Mouse (Mus musculus): ENCODE data around the gene Acap2. TPM values are rescaled to one million over a fixed set of nuclear protein-coding genes. Genes with fewer than 3 reads are reported as not detected.

Gene Acap2
- total and polyA plus RNA-seq, 2 experiments from 2014 or later, result 7.0 to 13.2 TPM

GRCm38 (mm10) chr16:31074324-31074908, 126.6 kb downstream of the Acap2 start:
- H3K4me2 ChIP-seq (ENCODE audit: low read depth, low read length), result no peak overlapping the region
- 0 out of 2 replicates have a peak, but pooled peaks cover 4% of the 10 kb centered on the region for H3K4me1 ChIP-seq (ENCODE audit: control insufficient read depth, insufficient read depth)
- TF ChIP-seq CTCF (IDR thresholded peaks at IDR 0.05; ENCODE audit: low read depth) (no peak), EP300 (IDR thresholded peaks at IDR 0.05; ENCODE audit: low read depth) (no peak)
- ATAC-seq (ENCODE audit: insufficient read depth, low read depth), result no peak
- 67% methylated on average over 3 of the region's 3 CpGs for WGBS
- H3K27me3 ChIP-seq (ENCODE audit: control insufficient read depth, insufficient read depth, low read length), result no peaks in the 10 kb centered on the region
- H3K36me3 ChIP-seq (replicated peaks; ENCODE audit: control insufficient read depth, insufficient read depth, low read length), result no peaks in the 10 kb centered on the region; the same call in 1 of the 2 replicates
- H3K9me3 ChIP-seq (replicated peaks; ENCODE audit: control insufficient read depth, low read length), result no peaks in the 10 kb centered on the region
- no peak for DNase-seq (ENCODE audit: low spot score)
- H3K4me3 ChIP-seq (ENCODE audit: low read depth, low read length), result no peak overlapping the region
- no peak overlapping the region for H3K9ac ChIP-seq (replicated peaks; ENCODE audit: low read depth, low read length)
- H3K27ac ChIP-seq (ENCODE audit: low read depth), result no peak overlapping the region

DNA sequence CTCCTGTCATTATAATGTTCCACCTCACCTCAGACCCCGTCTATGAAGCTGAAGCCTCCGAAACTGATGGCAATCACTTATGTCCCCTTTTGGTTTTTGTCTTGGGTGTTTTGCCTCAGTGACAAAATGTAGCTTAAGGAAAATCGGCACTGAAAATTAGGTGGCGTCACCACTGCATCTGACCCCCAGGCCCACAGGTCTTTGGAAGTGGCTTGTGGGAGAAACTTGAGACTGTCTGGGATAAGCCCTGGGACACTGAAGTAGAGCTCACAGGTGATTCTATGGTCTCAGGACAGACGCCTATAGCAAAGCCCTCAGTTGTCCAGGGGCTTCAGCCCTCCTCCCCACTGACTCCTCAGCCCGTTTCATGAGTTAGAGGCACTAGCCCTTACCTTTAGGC, 129.3 kb downstream of the Acap2 start:
- DNase-seq (ENCODE audit: low spot score), result no peak

DNA sequence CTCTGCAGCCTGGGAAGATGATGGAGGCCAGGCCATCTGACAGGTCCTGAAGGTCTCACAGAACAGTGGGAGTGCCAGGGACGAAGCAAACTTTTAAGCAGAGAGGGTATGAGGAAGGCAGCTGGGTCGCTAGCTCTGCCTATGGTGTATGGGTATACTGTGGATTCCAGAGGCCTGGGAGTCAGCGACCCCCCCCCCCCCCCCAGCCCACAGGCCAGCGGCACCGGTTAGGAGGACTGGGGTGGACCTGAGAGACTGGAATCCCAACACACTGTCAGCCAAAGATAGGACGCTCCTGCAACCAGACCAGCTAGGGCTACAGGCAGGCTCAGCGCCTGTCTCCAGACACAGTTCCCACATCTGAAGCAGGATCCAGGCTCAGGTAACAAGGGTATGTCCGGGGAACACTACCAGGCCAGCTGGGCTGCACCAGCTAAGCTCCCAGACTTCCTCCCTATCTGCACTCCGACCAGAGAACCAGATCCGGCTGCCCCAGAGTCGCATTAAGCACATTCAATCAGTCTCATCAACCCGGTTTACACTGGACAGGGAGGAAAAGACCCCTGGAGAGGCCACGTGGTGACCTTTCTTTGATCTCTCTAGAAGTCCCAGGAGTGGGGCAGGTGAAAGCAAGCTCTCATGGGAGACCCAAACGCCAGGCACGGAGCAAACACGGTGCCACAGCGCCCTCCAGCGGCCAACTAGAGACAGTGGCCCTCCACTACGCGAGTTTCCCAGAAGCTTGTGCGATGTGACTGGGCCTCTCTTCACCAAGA, 130.5 kb downstream of the Acap2 start:
- H3K4me1 ChIP-seq (ENCODE audit: control insufficient read depth, insufficient read depth), result peaks cover 4% of the 10 kb centered on the region; the same call in 1 of the 2 replicates
- H3K9ac ChIP-seq (replicated peaks; ENCODE audit: low read depth, low read length), result 0 out of 2 replicates have a peak overlapping the region, but pooled peaks have one; percentile 16
- H3K27me3 ChIP-seq (ENCODE audit: control insufficient read depth, insufficient read depth, low read length), result no peaks in the 10 kb centered on the region
- no peaks in the 10 kb centered on the region for H3K36me3 ChIP-seq (replicated peaks; ENCODE audit: control insufficient read depth, insufficient read depth, low read length)
- peak; percentile 77 for ATAC-seq (ENCODE audit: insufficient read depth, low read depth)
- H3K27ac ChIP-seq (ENCODE audit: low read depth), result no peak overlapping the region
- H3K9me3 ChIP-seq (replicated peaks; ENCODE audit: control insufficient read depth, low read length), result no peaks in the 10 kb centered on the region
- TF ChIP-seq EP300 (IDR thresholded peaks at IDR 0.05; ENCODE audit: low read depth), result no peak
- peak; percentile 97 for TF ChIP-seq CTCF (IDR thresholded peaks at IDR 0.05; ENCODE audit: low read depth)
- H3K4me3 ChIP-seq (ENCODE audit: low read depth, low read length), result peak overlapping the region; percentile 22; the same call in 1 of the 2 replicates
- peak overlapping the region; percentile 48 for H3K4me2 ChIP-seq (ENCODE audit: low read depth, low read length)
- peak; percentile 77 for DNase-seq (ENCODE audit: low spot score)
- 13% methylated on average over 21 of the region's 21 CpGs for WGBS

More for the DNA sequence above, 129.3 kb downstream of the Acap2 start:
- H3K9me3 ChIP-seq (replicated peaks; ENCODE audit: control insufficient read depth, low read length), result no peaks in the 10 kb centered on the region
- TF ChIP-seq CTCF (IDR thresholded peaks at IDR 0.05; ENCODE audit: low read depth) (no peak), EP300 (IDR thresholded peaks at IDR 0.05; ENCODE audit: low read depth) (no peak)
- no peaks in the 10 kb centered on the region for H3K36me3 ChIP-seq (replicated peaks; ENCODE audit: control insufficient read depth, insufficient read depth, low read length)
- H3K27me3 ChIP-seq (ENCODE audit: control insufficient read depth, insufficient read depth, low read length), result no peaks in the 10 kb centered on the region
- ATAC-seq (ENCODE audit: insufficient read depth, low read depth), result no peak
- H3K27ac ChIP-seq (ENCODE audit: low read depth), result no peak overlapping the region
- WGBS, result 85% methylated on average over 6 of the region's 6 CpGs
- H3K4me2 ChIP-seq (ENCODE audit: low read depth, low read length), result no peak overlapping the region
- 0 out of 2 replicates have a peak, but pooled peaks cover 4% of the 10 kb centered on the region for H3K4me1 ChIP-seq (ENCODE audit: control insufficient read depth, insufficient read depth)
- no peak overlapping the region for H3K4me3 ChIP-seq (ENCODE audit: low read depth, low read length)
- no peak overlapping the region for H3K9ac ChIP-seq (replicated peaks; ENCODE audit: low read depth, low read length)

DNA sequence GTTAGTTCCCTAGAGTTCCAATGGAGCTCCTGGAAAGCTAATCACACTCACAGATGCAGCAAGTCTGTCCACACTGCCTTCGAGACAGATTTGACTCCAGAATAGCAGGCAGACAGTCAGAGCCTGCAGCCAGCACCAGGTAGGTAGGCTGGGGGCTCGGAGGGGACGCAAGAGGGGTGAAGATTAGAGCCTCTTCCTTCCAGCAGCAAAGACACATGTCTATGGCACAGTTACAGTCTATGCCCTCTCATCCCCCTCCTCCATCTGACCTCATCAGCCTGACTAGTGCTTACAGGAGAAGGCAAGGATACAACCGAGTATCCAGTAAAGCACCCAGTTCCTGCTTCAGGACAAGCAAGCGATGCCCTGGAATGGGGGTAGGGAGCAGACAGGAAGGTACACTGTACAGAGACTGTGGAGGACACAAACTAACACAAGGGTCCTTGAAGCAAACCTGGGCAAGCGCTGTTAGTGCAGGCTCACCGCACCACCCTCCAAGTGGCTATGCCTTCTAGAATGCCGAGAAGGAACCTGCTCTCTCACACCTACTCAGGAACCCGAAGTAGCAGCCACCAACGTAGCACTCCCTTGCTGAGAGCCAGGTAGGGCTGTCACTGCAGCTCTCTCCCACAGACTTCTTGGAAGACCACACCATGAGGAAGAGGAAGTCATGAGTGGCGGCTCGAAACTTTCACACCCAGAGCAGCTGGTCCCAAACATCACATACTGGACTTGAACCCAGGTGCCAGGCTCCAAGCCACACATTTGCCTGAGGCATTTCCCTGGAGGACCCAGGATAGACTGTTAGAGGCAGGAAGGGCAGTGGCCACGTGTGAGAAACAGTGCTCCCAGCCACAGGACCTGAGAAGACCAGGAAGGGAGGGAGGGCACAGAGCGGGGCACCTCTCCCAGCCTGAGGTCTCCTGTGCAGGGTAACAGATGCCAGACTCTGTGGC, 131.6 kb downstream of the Acap2 start:
- no peaks in the 10 kb centered on the region for H3K27me3 ChIP-seq (ENCODE audit: control insufficient read depth, insufficient read depth, low read length)
- no peaks in the 10 kb centered on the region for H3K36me3 ChIP-seq (replicated peaks; ENCODE audit: control insufficient read depth, insufficient read depth, low read length)
- H3K9me3 ChIP-seq (replicated peaks; ENCODE audit: control insufficient read depth, low read length), result no peaks in the 10 kb centered on the region
- ATAC-seq (ENCODE audit: insufficient read depth, low read depth) (no peak), DNase-seq (ENCODE audit: low spot score) (no peak)
- no peak overlapping the region for H3K27ac ChIP-seq (ENCODE audit: low read depth)
- H3K4me2 ChIP-seq (ENCODE audit: low read depth, low read length), result no peak overlapping the region
- no peak for TF ChIP-seq EP300 (IDR thresholded peaks at IDR 0.05; ENCODE audit: low read depth)
- no peak for TF ChIP-seq CTCF (IDR thresholded peaks at IDR 0.05; ENCODE audit: low read depth)
- H3K4me1 ChIP-seq (ENCODE audit: control insufficient read depth, insufficient read depth), result peaks cover 4% of the 10 kb centered on the region; the same call in 1 of the 2 replicates
- WGBS, result 78% methylated on average over 14 of the region's 14 CpGs
- H3K9ac ChIP-seq (replicated peaks; ENCODE audit: low read depth, low read length), result no peak overlapping the region
- no peak overlapping the region for H3K4me3 ChIP-seq (ENCODE audit: low read depth, low read length)

DNA sequence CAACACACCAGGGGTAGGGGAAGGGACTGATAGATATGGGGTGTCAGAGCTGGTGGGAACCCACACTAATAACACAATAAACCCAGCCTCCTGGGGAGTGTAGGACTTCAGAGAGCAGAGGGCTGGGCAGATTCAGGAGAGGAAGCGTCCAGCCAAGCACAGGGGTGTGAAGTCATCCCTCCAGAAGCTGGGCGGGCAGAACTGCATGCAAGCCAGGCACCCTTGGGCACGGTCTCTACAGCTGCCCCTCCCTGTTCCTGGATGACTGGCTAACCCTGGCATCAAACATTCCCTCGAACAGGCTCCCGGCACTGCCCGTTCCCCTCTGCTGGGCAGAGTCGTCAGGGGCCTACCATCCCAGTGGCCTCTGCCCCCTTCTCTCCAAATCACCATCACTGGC, 132.8 kb downstream of the Acap2 start:
- Histone ChIP-seq H3K27me3 (ENCODE audit: control insufficient read depth, insufficient read depth, low read length) (no peaks in the 10 kb centered on the region), H3K4me3 (ENCODE audit: low read depth, low read length) (no peak overlapping the region), H3K4me1 (ENCODE audit: control insufficient read depth, insufficient read depth) (peaks cover 4% of the 10 kb centered on the region; the same call in 1 of the 2 replicates), H3K36me3 (replicated peaks; ENCODE audit: control insufficient read depth, insufficient read depth, low read length) (no peaks in the 10 kb centered on the region), H3K4me2 (ENCODE audit: low read depth, low read length) (no peak overlapping the region), H3K9ac (replicated peaks; ENCODE audit: low read depth, low read length) (no peak overlapping the region), H3K9me3 (replicated peaks; ENCODE audit: control insufficient read depth, low read length) (no peaks in the 10 kb centered on the region), H3K27ac (ENCODE audit: low read depth) (no peak overlapping the region)
- 63% methylated on average over 7 of the region's 7 CpGs for WGBS
- TF ChIP-seq EP300 (IDR thresholded peaks at IDR 0.05; ENCODE audit: low read depth) (no peak), CTCF (IDR thresholded peaks at IDR 0.05; ENCODE audit: low read depth) (no peak)
- DNase-seq (ENCODE audit: low spot score) (no peak), ATAC-seq (ENCODE audit: insufficient read depth, low read depth) (no peak)

All from heart, postnatal 0 days (tissue).